Mouse (Mus musculus): ENCODE measurements at regions not wholly inside any gene's neighbourhood (a gene's known extent, or its start where the extent isn't known, plus 50 kb on each side); places are given as distances from the start of the nearest gene placed in this dataset.

DNA sequence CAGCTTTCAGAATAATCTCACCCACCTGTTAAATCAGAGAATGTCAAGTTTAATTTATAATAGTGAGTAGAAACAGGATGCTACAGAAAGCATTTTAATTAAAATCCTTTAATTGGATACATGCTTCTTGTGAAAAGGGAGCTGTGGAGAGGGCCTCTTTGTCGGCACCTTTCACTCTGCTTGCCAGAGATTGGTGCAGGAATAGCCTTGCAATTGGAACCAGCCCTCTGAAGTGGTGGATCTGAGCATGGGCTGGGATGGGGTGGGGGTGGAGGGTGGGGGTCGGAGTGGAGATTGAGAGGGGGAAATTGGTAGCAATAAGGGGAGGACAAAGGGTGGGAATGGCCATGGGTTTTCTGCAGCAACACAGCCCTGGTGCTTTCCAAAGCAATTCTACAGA is 207.2 kb downstream of the Tbx15 start:
- 24% methylated on average over 2 of the region's 2 CpGs for WGBS
- no peak overlapping the region for H3K4me3 ChIP-seq (ENCODE audit: low read depth, low read length)
- H3K36me3 ChIP-seq (ENCODE audit: control insufficient read depth, insufficient read depth, low read length), result no peaks in the 10 kb centered on the region
- H3K4me1 ChIP-seq (ENCODE audit: control insufficient read depth, insufficient read depth, low read length), result no peaks in the 10 kb centered on the region
- no peak overlapping the region for H3K9ac ChIP-seq (ENCODE audit: low read length)
- no peaks in the 10 kb centered on the region for H3K9me3 ChIP-seq (replicated peaks; ENCODE audit: control insufficient read depth, low read length)
- no peak for DNase-seq (ENCODE audit: low spot score)
- no peak overlapping the region for H3K27ac ChIP-seq (ENCODE audit: low read depth, low read length)
- H3K4me2 ChIP-seq (ENCODE audit: low read length), result no peak overlapping the region
- ATAC-seq, result no peak
- no peaks in the 10 kb centered on the region for H3K27me3 ChIP-seq (replicated peaks; ENCODE audit: control insufficient read depth, insufficient read depth, low read length)

DNA sequence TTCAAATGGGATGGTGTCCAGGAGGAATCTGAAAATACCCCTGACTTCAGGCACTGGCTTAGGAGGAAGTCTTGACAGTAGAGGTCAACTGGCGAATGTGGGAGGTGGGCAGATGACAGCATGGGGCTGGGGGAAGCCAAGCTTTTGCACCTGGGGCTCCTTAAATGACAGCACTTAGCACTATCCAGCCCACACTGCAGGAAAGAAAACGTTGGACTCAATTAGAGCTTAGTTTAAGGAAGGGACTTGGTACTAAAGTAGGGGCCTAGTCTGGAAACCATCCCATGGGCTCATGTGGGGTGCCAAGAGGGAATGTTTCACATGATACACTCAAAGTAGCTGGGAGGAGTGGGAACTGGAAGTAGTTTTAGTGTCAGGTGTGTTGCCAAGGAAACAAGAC is 207.6 kb downstream of the Tbx15 start:
- Histone ChIP-seq H3K27ac (ENCODE audit: low read depth, low read length) (no peak overlapping the region), H3K4me3 (ENCODE audit: low read depth, low read length) (no peak overlapping the region)

DNA sequence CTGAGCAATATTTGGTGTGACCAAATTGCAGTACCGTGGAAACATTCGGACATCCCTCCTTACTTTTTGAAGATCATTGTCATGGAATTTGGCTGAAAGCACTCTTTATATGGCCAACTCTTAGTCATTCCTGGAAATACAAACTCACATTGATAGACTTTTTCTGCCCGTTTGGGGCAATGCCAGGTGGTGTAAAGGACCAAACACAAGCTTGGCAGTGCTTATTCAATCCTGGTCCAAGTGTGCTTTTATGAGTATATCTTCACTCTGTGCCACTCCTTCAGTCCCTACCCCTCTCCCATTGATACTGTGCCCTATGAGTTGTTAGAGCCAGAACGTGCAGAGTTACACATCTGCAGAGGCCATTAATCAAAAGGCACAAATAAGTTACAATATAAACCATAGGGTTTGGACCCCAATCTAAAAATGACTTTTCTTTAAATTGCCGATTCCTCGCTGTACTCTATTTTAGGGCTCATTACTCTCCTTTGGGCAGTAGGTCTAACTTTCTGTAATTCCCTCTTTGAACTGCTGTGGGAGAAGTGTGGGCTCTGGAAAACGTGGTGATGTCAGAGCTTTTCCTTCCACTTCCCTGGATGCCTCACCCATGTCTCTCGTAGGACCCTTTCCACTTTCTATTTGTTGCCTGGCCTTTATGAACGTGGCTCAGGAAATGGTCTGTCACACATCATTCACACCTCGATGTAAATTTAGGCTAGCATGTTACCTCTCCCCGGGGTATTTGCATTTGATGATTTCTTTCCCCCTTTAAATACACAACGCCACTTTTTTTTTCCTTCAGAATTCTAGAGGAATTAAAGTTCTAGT is 219.1 kb downstream of the Tbx15 start:
- H3K36me3 ChIP-seq (ENCODE audit: control insufficient read depth, insufficient read depth, low read length), result no peaks in the 10 kb centered on the region
- WGBS, result 82% methylated on average over 12 of the region's 12 CpGs
- H3K27ac ChIP-seq (ENCODE audit: low read depth, low read length), result no peak overlapping the region
- H3K4me2 ChIP-seq (ENCODE audit: low read length), result no peak overlapping the region
- no peaks in the 10 kb centered on the region for H3K9me3 ChIP-seq (replicated peaks; ENCODE audit: control insufficient read depth, low read length)
- no peaks in the 10 kb centered on the region for H3K4me1 ChIP-seq (ENCODE audit: control insufficient read depth, insufficient read depth, low read length)
- DNase-seq (ENCODE audit: low spot score) (peak; percentile 41), ATAC-seq (no peak)
- H3K4me3 ChIP-seq (ENCODE audit: low read depth, low read length), result no peak overlapping the region
- no peak overlapping the region for H3K9ac ChIP-seq (ENCODE audit: low read length)
- no peaks in the 10 kb centered on the region for H3K27me3 ChIP-seq (replicated peaks; ENCODE audit: control insufficient read depth, insufficient read depth, low read length)

More for the DNA sequence above, 207.6 kb downstream of the Tbx15 start:
- 52% methylated on average over 2 of the region's 2 CpGs for WGBS
- no peaks in the 10 kb centered on the region for H3K9me3 ChIP-seq (replicated peaks; ENCODE audit: control insufficient read depth, low read length)
- no peaks in the 10 kb centered on the region for H3K36me3 ChIP-seq (ENCODE audit: control insufficient read depth, insufficient read depth, low read length)
- no peaks in the 10 kb centered on the region for H3K27me3 ChIP-seq (replicated peaks; ENCODE audit: control insufficient read depth, insufficient read depth, low read length)
- no peak for DNase-seq (ENCODE audit: low spot score)
- H3K4me2 ChIP-seq (ENCODE audit: low read length), result no peak overlapping the region
- ATAC-seq, result no peak
- no peaks in the 10 kb centered on the region for H3K4me1 ChIP-seq (ENCODE audit: control insufficient read depth, insufficient read depth, low read length)
- H3K9ac ChIP-seq (ENCODE audit: low read length), result no peak overlapping the region

DNA sequence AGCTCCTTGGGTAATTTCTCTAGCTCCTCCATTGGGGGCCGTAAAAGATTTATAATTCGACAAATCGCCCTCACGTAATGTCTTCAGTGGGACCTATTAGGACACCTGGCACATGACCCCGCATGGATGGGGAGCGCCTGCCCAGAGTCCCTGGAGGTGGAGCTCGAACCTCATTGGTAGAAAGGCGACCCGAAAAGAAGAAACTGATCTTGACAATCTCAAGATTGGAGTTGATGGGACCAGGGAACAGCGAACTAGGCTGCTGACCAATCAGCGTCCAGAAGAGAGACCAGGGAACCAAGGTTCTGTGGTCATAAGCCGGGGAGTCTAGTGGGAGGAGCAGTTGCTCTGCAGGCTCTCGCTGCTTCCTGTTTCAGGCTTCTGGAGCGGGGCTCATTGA is 259.8 kb downstream of the Tbx15 start:
- 92% methylated on average over 14 of the region's 14 CpGs for WGBS
- no peak overlapping the region for H3K4me2 ChIP-seq (ENCODE audit: low read length)
- no peak overlapping the region for H3K4me3 ChIP-seq (ENCODE audit: low read depth, low read length)
- no peak overlapping the region for H3K9ac ChIP-seq (ENCODE audit: low read length)
- DNase-seq (ENCODE audit: low spot score) (no peak), ATAC-seq (no peak)
- no peaks in the 10 kb centered on the region for H3K27me3 ChIP-seq (replicated peaks; ENCODE audit: control insufficient read depth, insufficient read depth, low read length)
- H3K27ac ChIP-seq (ENCODE audit: low read depth, low read length), result no peak overlapping the region
- H3K4me1 ChIP-seq (ENCODE audit: control insufficient read depth, insufficient read depth, low read length), result no peaks in the 10 kb centered on the region
- H3K9me3 ChIP-seq (replicated peaks; ENCODE audit: control insufficient read depth, low read length), result no peaks in the 10 kb centered on the region
- H3K36me3 ChIP-seq (ENCODE audit: control insufficient read depth, insufficient read depth, low read length), result no peaks in the 10 kb centered on the region

DNA sequence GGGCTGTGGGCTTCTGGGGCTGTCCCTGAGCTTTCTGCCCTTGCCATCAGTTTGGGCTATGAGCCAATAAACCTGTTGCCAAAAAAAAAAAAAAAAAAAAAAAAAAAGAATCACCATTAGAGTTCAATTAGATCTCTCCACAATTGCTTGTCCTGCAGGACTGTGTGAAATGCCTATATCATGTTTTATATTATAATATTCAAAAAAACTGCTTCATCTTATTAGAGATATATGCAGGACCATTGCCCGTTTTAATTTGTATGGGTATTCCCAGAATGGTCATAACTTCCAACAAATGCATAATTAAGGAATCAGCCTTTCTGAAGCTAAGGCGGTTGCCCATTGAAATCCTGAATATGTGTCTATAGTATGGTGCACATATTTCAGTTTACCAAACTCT is 264.6 kb downstream of the Tbx15 start:
- Histone ChIP-seq H3K36me3 (ENCODE audit: control insufficient read depth, insufficient read depth, low read length) (no peaks in the 10 kb centered on the region), H3K9ac (ENCODE audit: low read length) (no peak overlapping the region), H3K27ac (ENCODE audit: low read depth, low read length) (no peak overlapping the region), H3K4me2 (ENCODE audit: low read length) (no peak overlapping the region), H3K4me3 (ENCODE audit: low read depth, low read length) (no peak overlapping the region), H3K9me3 (replicated peaks; ENCODE audit: control insufficient read depth, low read length) (no peaks in the 10 kb centered on the region), H3K4me1 (ENCODE audit: control insufficient read depth, insufficient read depth, low read length) (no peaks in the 10 kb centered on the region), H3K27me3 (replicated peaks; ENCODE audit: control insufficient read depth, insufficient read depth, low read length) (no peaks in the 10 kb centered on the region)
- DNase-seq (ENCODE audit: low spot score) (no peak), ATAC-seq (no peak)
- WGBS, result 90% methylated on average over 2 of the region's 2 CpGs

DNA sequence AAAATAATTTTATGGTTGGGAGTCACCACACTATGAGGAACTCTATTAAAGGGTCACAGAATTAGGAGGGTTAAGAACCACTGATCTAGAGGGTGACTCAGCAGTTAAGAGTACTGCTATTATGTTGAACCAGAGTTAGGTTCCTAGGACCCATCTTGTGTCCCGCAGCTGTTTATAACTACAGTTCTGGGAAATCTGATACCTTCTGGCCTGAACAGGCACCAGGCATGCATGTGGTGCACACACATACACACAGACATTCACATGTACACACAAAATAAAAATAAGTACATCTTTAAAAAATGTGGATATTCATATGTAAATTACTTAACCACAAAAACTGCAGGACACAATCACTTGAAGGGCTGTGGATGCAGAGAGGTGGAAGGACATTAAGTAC is 272.1 kb downstream of the Tbx15 start:
- 83% methylated on average over 1 of the region's 1 CpGs for WGBS
- H3K4me1 ChIP-seq (ENCODE audit: control insufficient read depth, insufficient read depth, low read length), result no peaks in the 10 kb centered on the region

DNA sequence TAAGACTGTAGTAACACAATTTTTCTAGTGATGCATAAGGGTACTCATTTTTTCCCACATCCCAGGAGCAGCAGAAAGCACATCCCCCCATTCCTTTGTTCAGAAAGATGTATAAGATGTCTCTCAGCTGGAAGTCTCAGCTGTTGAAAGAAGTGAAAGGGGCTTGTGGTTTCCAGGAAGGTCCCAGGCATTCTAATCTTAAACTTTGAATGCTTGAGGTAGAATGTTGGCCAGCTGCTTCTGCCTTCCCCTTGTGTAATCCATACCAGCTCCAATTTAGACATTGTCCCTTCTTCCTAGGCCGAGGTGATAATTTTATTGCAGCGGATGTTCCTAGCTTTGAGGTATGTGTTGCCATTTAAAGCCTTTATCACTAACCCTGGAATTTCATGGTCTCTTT is 272.8 kb downstream of the Tbx15 start:
- Histone ChIP-seq H3K9ac (ENCODE audit: low read length) (no peak overlapping the region), H3K4me1 (ENCODE audit: control insufficient read depth, insufficient read depth, low read length) (no peaks in the 10 kb centered on the region), H3K36me3 (ENCODE audit: control insufficient read depth, insufficient read depth, low read length) (no peaks in the 10 kb centered on the region), H3K9me3 (replicated peaks; ENCODE audit: control insufficient read depth, low read length) (no peaks in the 10 kb centered on the region), H3K4me2 (ENCODE audit: low read length) (no peak overlapping the region), H3K4me3 (ENCODE audit: low read depth, low read length) (no peak overlapping the region), H3K27ac (ENCODE audit: low read depth, low read length) (no peak overlapping the region), H3K27me3 (replicated peaks; ENCODE audit: control insufficient read depth, insufficient read depth, low read length) (no peaks in the 10 kb centered on the region)
- no peak for DNase-seq (ENCODE audit: low spot score)
- WGBS, result 61% methylated on average over 2 of the region's 2 CpGs
- ATAC-seq, result no peak

More for the DNA sequence above, 272.1 kb downstream of the Tbx15 start:
- Histone ChIP-seq H3K27ac (ENCODE audit: low read depth, low read length) (no peak overlapping the region), H3K4me2 (ENCODE audit: low read length) (no peak overlapping the region), H3K9ac (ENCODE audit: low read length) (no peak overlapping the region), H3K36me3 (ENCODE audit: control insufficient read depth, insufficient read depth, low read length) (no peaks in the 10 kb centered on the region), H3K27me3 (replicated peaks; ENCODE audit: control insufficient read depth, insufficient read depth, low read length) (no peaks in the 10 kb centered on the region), H3K4me3 (ENCODE audit: low read depth, low read length) (no peak overlapping the region), H3K9me3 (replicated peaks; ENCODE audit: control insufficient read depth, low read length) (no peaks in the 10 kb centered on the region)
- ATAC-seq, result no peak
- DNase-seq (ENCODE audit: low spot score), result no peak

DNA sequence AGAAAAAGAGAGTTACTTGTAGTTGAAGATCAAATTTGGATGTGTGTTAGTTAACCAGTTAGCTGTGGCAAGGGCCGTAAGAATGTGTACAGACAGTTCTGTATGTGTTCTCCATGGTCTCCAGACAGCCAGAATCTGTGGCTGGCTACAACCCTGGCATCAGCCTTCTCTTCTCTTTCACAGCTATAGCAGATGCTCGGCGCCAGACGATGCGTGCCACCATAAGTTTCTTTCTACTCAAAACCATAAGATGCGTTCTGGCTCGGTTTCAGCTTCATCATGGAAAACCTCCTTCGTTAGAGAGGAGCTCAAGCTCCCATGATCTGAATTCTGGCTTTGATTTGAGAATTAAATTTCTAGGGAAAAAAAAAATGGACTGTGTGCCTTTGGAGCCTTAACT is 275.6 kb downstream of the Tbx15 start:
- DNase-seq (ENCODE audit: low spot score) (peak; percentile 63), ATAC-seq (no peak)
- Histone ChIP-seq H3K4me2 (ENCODE audit: low read length) (no peak overlapping the region), H3K9me3 (replicated peaks; ENCODE audit: control insufficient read depth, low read length) (no peaks in the 10 kb centered on the region), H3K36me3 (ENCODE audit: control insufficient read depth, insufficient read depth, low read length) (no peaks in the 10 kb centered on the region), H3K27ac (ENCODE audit: low read depth, low read length) (no peak overlapping the region), H3K9ac (ENCODE audit: low read length) (no peak overlapping the region), H3K4me1 (ENCODE audit: control insufficient read depth, insufficient read depth, low read length) (no peaks in the 10 kb centered on the region), H3K27me3 (replicated peaks; ENCODE audit: control insufficient read depth, insufficient read depth, low read length) (no peaks in the 10 kb centered on the region), H3K4me3 (ENCODE audit: low read depth, low read length) (no peak overlapping the region)
- WGBS, result 81% methylated on average over 8 of the region's 8 CpGs

DNA sequence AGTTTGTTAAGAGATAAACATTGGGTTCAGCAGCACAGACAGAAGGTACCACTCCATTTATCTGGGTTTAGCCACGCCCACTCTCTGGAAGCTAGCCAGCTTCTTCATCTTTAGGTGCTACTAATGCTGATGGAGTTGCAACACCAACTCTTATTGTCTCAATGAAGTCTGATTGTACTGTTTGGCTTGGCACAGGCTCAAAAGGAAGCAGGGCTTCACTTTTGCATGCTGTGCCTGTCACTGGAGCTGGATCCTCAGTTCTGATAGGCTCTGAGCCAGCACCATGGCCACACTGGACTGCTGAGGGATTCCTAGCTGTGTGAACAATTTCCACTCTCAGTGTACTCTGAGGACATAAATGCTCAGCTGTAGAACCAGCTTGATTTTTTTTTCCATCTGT is 320.7 kb downstream of the Tbx15 start:
- WGBS, result 68% methylated on average over 1 of the region's 1 CpGs
- Histone ChIP-seq H3K4me3 (ENCODE audit: low read depth, low read length) (no peak overlapping the region), H3K9me3 (replicated peaks; ENCODE audit: control insufficient read depth, low read length) (no peaks in the 10 kb centered on the region), H3K27me3 (replicated peaks; ENCODE audit: control insufficient read depth, insufficient read depth, low read length) (no peaks in the 10 kb centered on the region), H3K36me3 (ENCODE audit: control insufficient read depth, insufficient read depth, low read length) (no peaks in the 10 kb centered on the region), H3K9ac (ENCODE audit: low read length) (no peak overlapping the region), H3K27ac (ENCODE audit: low read depth, low read length) (no peak overlapping the region), H3K4me1 (ENCODE audit: control insufficient read depth, insufficient read depth, low read length) (no peaks in the 10 kb centered on the region), H3K4me2 (ENCODE audit: low read length) (no peak overlapping the region)
- ATAC-seq, result no peak
- no peak for DNase-seq (ENCODE audit: low spot score)

All from forebrain, embryonic 14.5 days (tissue).